Mouse (Mus musculus) myocyte (in vitro differentiated cells): ENCODE results near the gene Csmd2.

Experiments used
- MYOD1 ChIP-seq, 3 experiments: IDR thresholded peaks; one replicate each; pipeline ENCODE4 v1.6.1; 2011; ENCODE audit warnings: control low read depth in 2 of 3, low read depth in 2 of 3, mild to moderate bottlenecking in 2 of 3, moderate library complexity in 1 of 3; ENCODE audit not compliant: insufficient read length in 2 of 3, control insufficient read depth in 1 of 3
- POLR2A ChIP-seq: IDR thresholded peaks from one replicate; pipeline ENCODE4 v1.6.1; 2011; ENCODE audit warnings: low read depth, mild to moderate bottlenecking, control low read depth, moderate library complexity; ENCODE audit not compliant: insufficient read length
- USF1 ChIP-seq: IDR thresholded peaks from one replicate; pipeline ENCODE4 v1.6.1; 2011; ENCODE audit warnings: low read depth, mild to moderate bottlenecking, control low read depth, moderate library complexity

- TF ChIP-seq POLR2A, result no peak
- no peak for TF ChIP-seq MYOD1 (IDR thresholded peaks at IDR 0.05; ENCODE audit: control insufficient read depth in 1 of 3, insufficient read length in 2 of 3, low read depth in 2 of 3)
- TF ChIP-seq USF1, result no peak
Observed at GRCm38 (mm10) chr4:128123281-128123680, 135.6 kb downstream of the Csmd2 start.
